Mouse (Mus musculus) embryonic facial prominence, embryonic 10.5 days (tissue): ENCODE measurements at regions not wholly inside any gene's neighbourhood (a gene's known extent, or its start where the extent isn't known, plus 50 kb on each side); places are given as distances from the start of the nearest gene placed in this dataset.

Experiments
- DNase-seq: peaks from one replicate; pipeline ENCODE4 v3.0.0-alpha.2; 2017; ENCODE audit warnings: low spot score
- H3K27ac ChIP-seq: fragments of 300-500 bp; sonication (generic); replicated peaks from 2 replicates; pipeline ENCODE4 v1.5.1; 2016; ENCODE audit warnings: mild to moderate bottlenecking
- H3K27me3 ChIP-seq: fragments of 300-500 bp; sonication (generic); replicated peaks from 2 replicates; pipeline ENCODE4 v1.6.1; 2016; ENCODE audit warnings: low read depth, mild to moderate bottlenecking; ENCODE audit not compliant: poor library complexity, severe bottlenecking
- H3K36me3 ChIP-seq: fragments of 300-500 bp; sonication (generic); replicated peaks from 2 replicates; pipeline ENCODE4 v1.6.1; 2016; ENCODE audit warnings: mild to moderate bottlenecking, moderate library complexity
- H3K4me1 ChIP-seq: fragments of 300-500 bp; sonication (generic); 2 replicates; pipeline ENCODE4 v1.6.1; 2016
- H3K4me3 ChIP-seq: fragments of 300-500 bp; sonication (generic); 2 replicates; pipeline ENCODE4 v1.5.1; 2016; ENCODE audit warnings: mild to moderate bottlenecking, moderate library complexity
- H3K9me3 ChIP-seq: fragments of 300-500 bp; sonication (generic); 2 replicates; pipeline ENCODE4 v1.6.1; 2016; ENCODE audit warnings: mild to moderate bottlenecking
- WGBS: fragments of 180-500 bp; shearing (Covaris S2); methylation state at CpG from one replicate; pipeline ENCODE4 v1.1.7; 2016; 5-methylcytosine and 5-hydroxymethylcytosine counted together

- peaks cover 7% of the 10 kb centered on the region for H3K4me1 ChIP-seq
- WGBS, result 55% methylated on average over 3 of the region's 3 CpGs
- peak; percentile 29 for DNase-seq
- H3K4me3 ChIP-seq, result no peak overlapping the region
- H3K9me3 ChIP-seq, result no peaks in the 10 kb centered on the region
- no peaks in the 10 kb centered on the region for H3K27me3 ChIP-seq
- H3K27ac ChIP-seq, result no peak overlapping the region
- no peaks in the 10 kb centered on the region for H3K36me3 ChIP-seq
These were observed 143.4 kb upstream of the F930015N05Rik start for GRCm38 (mm10) chr11:64579826-64580225.

GRCm38 (mm10) chr11:64586056-64586455 lies 149.6 kb upstream of the F930015N05Rik start:
- no peaks in the 10 kb centered on the region for H3K9me3 ChIP-seq
- no peak overlapping the region for H3K4me3 ChIP-seq
- H3K36me3 ChIP-seq, result no peaks in the 10 kb centered on the region
- WGBS, result 58% methylated on average over 6 of the region's 6 CpGs
- DNase-seq, result no peak
- H3K27me3 ChIP-seq, result no peaks in the 10 kb centered on the region
- H3K4me1 ChIP-seq, result peaks cover 38% of the 10 kb centered on the region
- no peak overlapping the region for H3K27ac ChIP-seq

GRCm38 (mm10) chr11:64587034-64587710 lies 150.7 kb upstream of the F930015N05Rik start:
- Histone ChIP-seq H3K4me1 (peaks cover 43% of the 10 kb centered on the region), H3K27ac (peak overlapping the region; percentile 65; the same call in 1 of the 2 replicates), H3K9me3 (no peaks in the 10 kb centered on the region), H3K36me3 (no peaks in the 10 kb centered on the region), H3K4me3 (no peak overlapping the region), H3K27me3 (no peaks in the 10 kb centered on the region; the same call in 1 of the 2 replicates)
- no peak for DNase-seq
- WGBS, result 57% methylated on average over 7 of the region's 7 CpGs

- peak; percentile 87 for DNase-seq
- Histone ChIP-seq H3K9me3 (no peaks in the 10 kb centered on the region), H3K36me3 (no peaks in the 10 kb centered on the region), H3K27me3 (no peaks in the 10 kb centered on the region; the same call in 1 of the 2 replicates), H3K27ac (peak overlapping the region; percentile 65), H3K4me3 (no peak overlapping the region), H3K4me1 (peaks cover 43% of the 10 kb centered on the region)
- WGBS, result 22% methylated on average over 13 of the region's 13 CpGs
These were observed 151.5 kb upstream of the F930015N05Rik start for GRCm38 (mm10) chr11:64587751-64588600.

- Histone ChIP-seq H3K27me3 (no peaks in the 10 kb centered on the region; the same call in 1 of the 2 replicates), H3K4me3 (no peak overlapping the region), H3K27ac (peak overlapping the region; percentile 65), H3K36me3 (no peaks in the 10 kb centered on the region), H3K4me1 (peaks cover 43% of the 10 kb centered on the region), H3K9me3 (no peaks in the 10 kb centered on the region)
- 33% methylated on average over 6 of the region's 6 CpGs for WGBS
- peak; percentile 72 for DNase-seq
These were observed 152.1 kb upstream of the F930015N05Rik start for GRCm38 (mm10) chr11:64588601-64588989.

GRCm38 (mm10) chr11:64589026-64589425 lies 152.6 kb upstream of the F930015N05Rik start:
- Histone ChIP-seq H3K27ac (peak overlapping the region; percentile 65), H3K4me3 (no peak overlapping the region)
- peak; percentile 30 for DNase-seq

GRCm38 (mm10) chr11:64590091-64590490 lies 153.6 kb upstream of the F930015N05Rik start:
- Histone ChIP-seq H3K27me3 (no peaks in the 10 kb centered on the region; the same call in 1 of the 2 replicates), H3K36me3 (no peaks in the 10 kb centered on the region), H3K27ac (no peak overlapping the region), H3K9me3 (no peaks in the 10 kb centered on the region), H3K4me3 (no peak overlapping the region), H3K4me1 (peaks cover 43% of the 10 kb centered on the region)
- 83% methylated on average over 4 of the region's 4 CpGs for WGBS
- DNase-seq, result no peak

More at GRCm38 (mm10) chr11:64589026-64589425, 152.6 kb upstream of the F930015N05Rik start:
- 56% methylated on average over 7 of the region's 7 CpGs for WGBS
- Histone ChIP-seq H3K4me1 (peaks cover 43% of the 10 kb centered on the region), H3K27me3 (no peaks in the 10 kb centered on the region; the same call in 1 of the 2 replicates), H3K36me3 (no peaks in the 10 kb centered on the region), H3K9me3 (no peaks in the 10 kb centered on the region)

GRCm38 (mm10) chr11:64592253-64592652 lies 155.8 kb upstream of the F930015N05Rik start:
- DNase-seq, result no peak
- Histone ChIP-seq H3K27ac (no peak overlapping the region), H3K4me1 (peaks cover 31% of the 10 kb centered on the region), H3K4me3 (no peak overlapping the region), H3K27me3 (no peaks in the 10 kb centered on the region; the same call in 1 of the 2 replicates), H3K36me3 (no peaks in the 10 kb centered on the region), H3K9me3 (no peaks in the 10 kb centered on the region)
- 84% methylated on average over 2 of the region's 2 CpGs for WGBS

GRCm38 (mm10) chr11:64597305-64597704 lies 160.9 kb upstream of the F930015N05Rik start:
- no peak overlapping the region for H3K4me3 ChIP-seq
- 78% methylated on average over 4 of the region's 4 CpGs for WGBS
- no peaks in the 10 kb centered on the region for H3K9me3 ChIP-seq
- no peak overlapping the region for H3K27ac ChIP-seq
- H3K36me3 ChIP-seq, result no peaks in the 10 kb centered on the region
- 0 out of 2 replicates have a peak, but pooled peaks cover 3% of the 10 kb centered on the region for H3K4me1 ChIP-seq
- no peaks in the 10 kb centered on the region for H3K27me3 ChIP-seq
- no peak for DNase-seq

GRCm38 (mm10) chr11:64599178-64599577 lies 162.7 kb upstream of the F930015N05Rik start:
- Histone ChIP-seq H3K9me3 (no peaks in the 10 kb centered on the region), H3K36me3 (no peaks in the 10 kb centered on the region), H3K27ac (no peak overlapping the region), H3K27me3 (no peaks in the 10 kb centered on the region), H3K4me3 (no peak overlapping the region), H3K4me1 (0 out of 2 replicates have a peak, but pooled peaks cover 3% of the 10 kb centered on the region)
- no peak for DNase-seq
- WGBS, result 85% methylated on average over 3 of the region's 3 CpGs

GRCm38 (mm10) chr11:64600201-64601102 lies 164.0 kb upstream of the F930015N05Rik start:
- H3K4me3 ChIP-seq, result no peak overlapping the region
- no peaks in the 10 kb centered on the region for H3K36me3 ChIP-seq
- H3K9me3 ChIP-seq, result no peaks in the 10 kb centered on the region
- H3K27me3 ChIP-seq, result no peaks in the 10 kb centered on the region
- 0 out of 2 replicates have a peak, but pooled peaks cover 3% of the 10 kb centered on the region for H3K4me1 ChIP-seq
- H3K27ac ChIP-seq, result no peak overlapping the region
- DNase-seq, result no peak
- WGBS, result 82% methylated on average over 10 of the region's 10 CpGs

- no peaks in the 10 kb centered on the region for H3K9me3 ChIP-seq
- no peaks in the 10 kb centered on the region for H3K4me1 ChIP-seq
- no peak overlapping the region for H3K4me3 ChIP-seq
- DNase-seq, result no peak
- H3K27ac ChIP-seq, result no peak overlapping the region
- H3K36me3 ChIP-seq, result no peaks in the 10 kb centered on the region
- no peaks in the 10 kb centered on the region for H3K27me3 ChIP-seq
- WGBS, result 84% methylated on average over 2 of the region's 2 CpGs
These were observed 172.6 kb upstream of the F930015N05Rik start for GRCm38 (mm10) chr11:64609043-64609442.
